Mouse (Mus musculus): ENCODE data around the gene Xpo4. TPM values are rescaled to one million over a fixed set of nuclear protein-coding genes. Genes with fewer than 3 reads are reported as not detected.

Xpo4 gene
- total RNA-seq (2012; rRNA removed): 42.2 and 79.2 TPM in 2 replicates

GRCm38 (mm10) chr14:57664822-57665627 lies at the start of gene Xpo4:
Gene Xpo4 (minus strand): TSS chr14:57665430.
- Histone ChIP-seq H3K36me3 (ENCODE audit: control insufficient read depth, insufficient read depth, low read length, poor library complexity, severe bottlenecking) (peaks cover 2% of the 10 kb centered on the region; the same call in 1 of the 2 replicates), H3K4me3 (ENCODE audit: insufficient read depth in 1 of 2, low read depth in 1 of 2, low read length in 2 of 2, poor library complexity in 1 of 2, severe bottlenecking in 1 of 2) (peak within 1 kb of the TSS; percentile 87 to 94), H3K4me1 (ENCODE audit: control insufficient read depth in 2 of 2, insufficient read depth in 2 of 2, low read length in 2 of 2, poor library complexity in 1 of 2) (peaks cover 0 to 2% of the 10 kb centered on the region in 2 experiments; a peak in 2 of 4 replicates), H3K9ac (ENCODE audit: insufficient read depth, low read depth, low read length, poor library complexity, severe bottlenecking) (peak within 1 kb of the TSS; percentile 97), H3K9me3 (ENCODE audit: control insufficient read depth, insufficient read depth, low read depth, low read length) (no peaks in the 10 kb centered on the region), H3K27ac (ENCODE audit: insufficient read depth, low read depth, low read length, poor library complexity, severe bottlenecking) (peak within 1 kb of the TSS; percentile 67)
- peak; percentile 51 for DNase-seq (ENCODE audit: low read depth, low spot score)
- in situ Hi-C loops (cut with MboI; ENCODE audit: low sequenced_read_pairs in 2 of 2, unreplicated experiment in 2 of 2): no loop called here
- TF ChIP-seq ZNF384 (IDR thresholded peaks at IDR 0.05; ENCODE audit: low read depth, low read length): no peak
- TF ChIP-seq ZC3H11A (IDR thresholded peaks at IDR 0.05; ENCODE audit: borderline replicate concordance, low read depth, low read length): no peak
- TF ChIP-seq CHD2 (IDR thresholded peaks at IDR 0.05; ENCODE audit: low read depth, low read length): no peak
- TF ChIP-seq HCFC1 (IDR thresholded peaks at IDR 0.05; ENCODE audit: borderline replicate concordance, insufficient read depth, low read length): peak; percentile 74

- Histone ChIP-seq H3K9me3 (ENCODE audit: control insufficient read depth, insufficient read depth, low read depth, low read length) (no peaks in the 10 kb centered on the region), H3K36me3 (ENCODE audit: control insufficient read depth, insufficient read depth, low read length, poor library complexity, severe bottlenecking) (no peaks in the 10 kb centered on the region; the same call in 1 of the 2 replicates), H3K4me3 (ENCODE audit: insufficient read depth in 1 of 2, low read depth in 1 of 2, low read length in 2 of 2, poor library complexity in 1 of 2, severe bottlenecking in 1 of 2) (no peak overlapping the region), H3K27ac (ENCODE audit: insufficient read depth, low read depth, low read length, poor library complexity, severe bottlenecking) (no peak overlapping the region), H3K4me1 (ENCODE audit: control insufficient read depth in 2 of 2, insufficient read depth in 2 of 2, low read length in 2 of 2, poor library complexity in 1 of 2) (peaks cover 2 to 12% of the 10 kb centered on the region in 2 experiments; a peak in 1 of 4 replicates), H3K9ac (ENCODE audit: insufficient read depth, low read depth, low read length, poor library complexity, severe bottlenecking) (no peak overlapping the region)
- DNase-seq (ENCODE audit: low read depth, low spot score): no peak
- in situ Hi-C loops (cut with MboI; ENCODE audit: low sequenced_read_pairs in 2 of 2, unreplicated experiment in 2 of 2): no loop called here
- TF ChIP-seq CHD2 (IDR thresholded peaks at IDR 0.05; ENCODE audit: low read depth, low read length): no peak
These were observed 47.7 kb upstream of the Xpo4 start for GRCm38 (mm10) chr14:57712884-57713283.

GRCm38 (mm10) chr14:57711059-57711458 lies 45.8 kb upstream of the Xpo4 start:
- TF ChIP-seq MAFK (IDR thresholded peaks at IDR 0.05; ENCODE audit: insufficient read depth, low read depth, low read length) (no peak), ZC3H11A (IDR thresholded peaks at IDR 0.05; ENCODE audit: borderline replicate concordance, low read depth, low read length) (no peak), CHD2 (IDR thresholded peaks at IDR 0.05; ENCODE audit: low read depth, low read length) (no peak), HCFC1 (IDR thresholded peaks at IDR 0.05; ENCODE audit: borderline replicate concordance, insufficient read depth, low read length) (no peak), ZNF384 (IDR thresholded peaks at IDR 0.05; ENCODE audit: low read depth, low read length) (no peak)
- Histone ChIP-seq H3K36me3 (ENCODE audit: control insufficient read depth, insufficient read depth, low read length, poor library complexity, severe bottlenecking) (no peaks in the 10 kb centered on the region; the same call in 1 of the 2 replicates), H3K27ac (ENCODE audit: insufficient read depth, low read depth, low read length, poor library complexity, severe bottlenecking) (no peak overlapping the region), H3K4me1 (ENCODE audit: control insufficient read depth in 2 of 2, insufficient read depth in 2 of 2, low read length in 2 of 2, poor library complexity in 1 of 2) (peaks cover 2 to 13% of the 10 kb centered on the region in 2 experiments; a peak in 1 of 4 replicates), H3K9ac (ENCODE audit: insufficient read depth, low read depth, low read length, poor library complexity, severe bottlenecking) (no peak overlapping the region), H3K4me3 (ENCODE audit: insufficient read depth in 1 of 2, low read depth in 1 of 2, low read length in 2 of 2, poor library complexity in 1 of 2, severe bottlenecking in 1 of 2) (no peak overlapping the region), H3K9me3 (ENCODE audit: control insufficient read depth, insufficient read depth, low read depth, low read length) (no peaks in the 10 kb centered on the region)
- in situ Hi-C loops (cut with MboI; ENCODE audit: low sequenced_read_pairs in 2 of 2, unreplicated experiment in 2 of 2): no loop called here
- DNase-seq (ENCODE audit: low read depth, low spot score): no peak

- no peak for TF ChIP-seq MAFK (IDR thresholded peaks at IDR 0.05; ENCODE audit: insufficient read depth, low read depth, low read length)
- no peak for TF ChIP-seq HCFC1 (IDR thresholded peaks at IDR 0.05; ENCODE audit: borderline replicate concordance, insufficient read depth, low read length)
- no peak for TF ChIP-seq ZC3H11A (IDR thresholded peaks at IDR 0.05; ENCODE audit: borderline replicate concordance, low read depth, low read length)
- Histone ChIP-seq H3K9ac (ENCODE audit: insufficient read depth, low read depth, low read length, poor library complexity, severe bottlenecking) (no peak overlapping the region), H3K9me3 (ENCODE audit: control insufficient read depth, insufficient read depth, low read depth, low read length) (no peaks in the 10 kb centered on the region), H3K36me3 (ENCODE audit: control insufficient read depth, insufficient read depth, low read length, poor library complexity, severe bottlenecking) (no peaks in the 10 kb centered on the region; the same call in 1 of the 2 replicates), H3K4me1 (ENCODE audit: control insufficient read depth in 2 of 2, insufficient read depth in 2 of 2, low read length in 2 of 2, poor library complexity in 1 of 2) (peaks cover 2 to 13% of the 10 kb centered on the region in 2 experiments; a peak in 1 of 4 replicates), H3K27ac (ENCODE audit: insufficient read depth, low read depth, low read length, poor library complexity, severe bottlenecking) (no peak overlapping the region; the same call in 1 of the 2 replicates), H3K4me3 (ENCODE audit: insufficient read depth in 1 of 2, low read depth in 1 of 2, low read length in 2 of 2, poor library complexity in 1 of 2, severe bottlenecking in 1 of 2) (peak overlapping the region in 1 of 2 experiments; percentile 39; a peak in 1 of 4 replicates)
- DNase-seq (ENCODE audit: low read depth, low spot score): no peak
- in situ Hi-C loops (cut with MboI; ENCODE audit: low sequenced_read_pairs in 2 of 2, unreplicated experiment in 2 of 2): no loop called here
These were observed 43.9 kb upstream of the Xpo4 start for GRCm38 (mm10) chr14:57709171-57709570.

Data from ES-E14 (cell line).